Mouse (Mus musculus) stomach, postnatal 0 days (tissue): ENCODE measurements around the gene Tfdp2. TPM values are rescaled to one million over a fixed set of nuclear protein-coding genes. Genes with fewer than 3 reads are reported as not detected.

Experiments used
- ATAC-seq: fragments of 200-750 bp; cut with Nextera tagmentation; 2 replicates; pipeline ENCODE4 v1.8.0; 2017; ENCODE audit not compliant: low FRiP score, low TSS enrichment
- DNase-seq: peaks from one replicate; pipeline ENCODE4 v3.0.0-alpha.2; 2016; ENCODE audit warnings: low spot score
- H3K27ac ChIP-seq: fragments of 300-500 bp; sonication (generic); replicated peaks from 2 replicates; pipeline ENCODE4 v1.5.1; 2014; ENCODE audit warnings: mild to moderate bottlenecking, control low read depth
- H3K27me3 ChIP-seq: fragments of 300-500 bp; sonication (generic); 2 replicates; pipeline ENCODE4 v1.6.1; 2014; ENCODE audit warnings: low read length; ENCODE audit not compliant: control insufficient read depth, insufficient read depth
- H3K36me3 ChIP-seq: fragments of 300-500 bp; sonication (generic); 2 replicates; pipeline ENCODE4 v1.6.1; 2014; ENCODE audit warnings: low read length, mixed read lengths; ENCODE audit not compliant: control insufficient read depth, insufficient read depth
- H3K4me1 ChIP-seq: fragments of 300-500 bp; sonication (generic); replicated peaks from 2 replicates; pipeline ENCODE4 v1.6.1; 2014; ENCODE audit warnings: antibody characterized with exemption; ENCODE audit not compliant: control insufficient read depth, insufficient read depth
- H3K4me2 ChIP-seq: fragments of 300-500 bp; sonication (generic); replicated peaks from 2 replicates; pipeline ENCODE4 v1.6.1; 2014; ENCODE audit warnings: low read depth, mild to moderate bottlenecking, control low read depth, moderate library complexity
- H3K4me3 ChIP-seq: fragments of 300-500 bp; sonication (generic); 2 replicates; pipeline ENCODE4 v1.5.1; 2014; ENCODE audit warnings: low read depth, low read length, control low read depth
- H3K9ac ChIP-seq: fragments of 300-500 bp; sonication (generic); 2 replicates; pipeline ENCODE4 v1.6.1; 2014; ENCODE audit warnings: mild to moderate bottlenecking, low read length, control low read depth, mixed read lengths
- H3K9me3 ChIP-seq: fragments of 300-500 bp; sonication (generic); 2 replicates; pipeline ENCODE4 v1.6.1; 2016; ENCODE audit warnings: low read length; ENCODE audit not compliant: control insufficient read depth
- CTCF ChIP-seq: IDR thresholded peaks from 2 replicates; pipeline ENCODE4 v1.5.1; 2016; ENCODE audit warnings: antibody characterized with exemption, low read depth, mild to moderate bottlenecking, moderate library complexity
- EP300 ChIP-seq: optimal IDR thresholded peaks from 2 replicates; pipeline ENCODE3; 2016; ENCODE audit warnings: antibody characterized with exemption
- WGBS: fragments of 180-500 bp; shearing (Covaris S2); extraction: QIAGEN DNeasy Blood & Tissue Kit; methylation state at CpG from one replicate; pipeline ENCODE4 v1.1.7; 2014; 5-methylcytosine and 5-hydroxymethylcytosine counted together
- polyA plus RNA-seq: library from polyadenylated mRNA; unstranded; fragments of >200 nt; fragmentation: Nextera tagmentation; extraction: Ambion mirVana; gene quantifications from 2 replicates; pipeline ENCODE4 v1.2.1, GENCODE M21; 2015

Gene Tfdp2
- polyA plus RNA-seq, 1 experiment from 2014 or later = 28.8 TPM

GRCm38 (mm10) chr9:96254812-96255211 is 58.7 kb downstream of the Tfdp2 start:
- Histone ChIP-seq H3K36me3 (no peaks in the 10 kb centered on the region), H3K9ac (no peak overlapping the region), H3K27ac (no peak overlapping the region), H3K4me2 (no peak overlapping the region), H3K27me3 (no peaks in the 10 kb centered on the region), H3K9me3 (no peaks in the 10 kb centered on the region), H3K4me1 (no peaks in the 10 kb centered on the region), H3K4me3 (no peak overlapping the region)
- WGBS = 80% methylated on average over 2 of the region's 2 CpGs
- no peak for ATAC-seq
- no peak for DNase-seq
- no peak for TF ChIP-seq EP300
- no peak for TF ChIP-seq CTCF

GRCm38 (mm10) chr9:96258478-96258877 is 62.4 kb downstream of the Tfdp2 start:
- no peak overlapping the region for H3K4me3 ChIP-seq
- no peak overlapping the region for H3K4me2 ChIP-seq
- no peak overlapping the region for H3K27ac ChIP-seq
- H3K9ac ChIP-seq = no peak overlapping the region
- no peaks in the 10 kb centered on the region for H3K9me3 ChIP-seq
- WGBS = 20% methylated on average over 6 of the region's 6 CpGs
- no peaks in the 10 kb centered on the region for H3K36me3 ChIP-seq
- H3K4me1 ChIP-seq = no peaks in the 10 kb centered on the region
- TF ChIP-seq EP300 (no peak), CTCF (no peak)
- ATAC-seq (peak; percentile 59; the same call in 1 of the 2 replicates), DNase-seq (peak; percentile 43)
- H3K27me3 ChIP-seq = no peaks in the 10 kb centered on the region

GRCm38 (mm10) chr9:96259017-96259512 is 63.0 kb downstream of the Tfdp2 start:
- no peak overlapping the region for H3K27ac ChIP-seq

GRCm38 (mm10) chr9:96259753-96260520 is 63.9 kb downstream of the Tfdp2 start:
- no peak overlapping the region for H3K9ac ChIP-seq
- no peak for ATAC-seq
- no peak overlapping the region for H3K27ac ChIP-seq
- H3K4me1 ChIP-seq = no peaks in the 10 kb centered on the region
- H3K9me3 ChIP-seq = no peaks in the 10 kb centered on the region
- no peak for TF ChIP-seq CTCF
- TF ChIP-seq EP300 = no peak
- DNase-seq = peak; percentile 19
- H3K4me2 ChIP-seq = peak overlapping the region; percentile 49
- H3K27me3 ChIP-seq = no peaks in the 10 kb centered on the region
- peak overlapping the region; percentile 34 for H3K4me3 ChIP-seq
- WGBS = 5% methylated on average over 10 of the region's 10 CpGs
- H3K36me3 ChIP-seq = no peaks in the 10 kb centered on the region

More at GRCm38 (mm10) chr9:96259017-96259512, 63.0 kb downstream of the Tfdp2 start:
- H3K9ac ChIP-seq = no peak overlapping the region
- WGBS = 6% methylated on average over 5 of the region's 5 CpGs
- H3K4me2 ChIP-seq = peak overlapping the region; percentile 40
- H3K4me1 ChIP-seq = no peaks in the 10 kb centered on the region
- H3K36me3 ChIP-seq = no peaks in the 10 kb centered on the region
- H3K4me3 ChIP-seq = peak overlapping the region; percentile 35
- DNase-seq (peak; percentile 19), ATAC-seq (peak; percentile 76)
- TF ChIP-seq EP300 = no peak
- TF ChIP-seq CTCF = no peak
- no peaks in the 10 kb centered on the region for H3K9me3 ChIP-seq
- no peaks in the 10 kb centered on the region for H3K27me3 ChIP-seq

GRCm38 (mm10) chr9:96261101-96261500 is 65.0 kb downstream of the Tfdp2 start:
- ATAC-seq = no peak
- Histone ChIP-seq H3K9me3 (no peaks in the 10 kb centered on the region), H3K27me3 (no peaks in the 10 kb centered on the region), H3K4me3 (no peak overlapping the region), H3K36me3 (no peaks in the 10 kb centered on the region), H3K4me1 (no peaks in the 10 kb centered on the region), H3K4me2 (no peak overlapping the region), H3K9ac (no peak overlapping the region), H3K27ac (no peak overlapping the region)
- no peak for DNase-seq
- TF ChIP-seq CTCF (no peak), EP300 (no peak)
- 79% methylated on average over 4 of the region's 4 CpGs for WGBS

GRCm38 (mm10) chr9:96261980-96262379 is 65.9 kb downstream of the Tfdp2 start:
- Histone ChIP-seq H3K4me1 (no peaks in the 10 kb centered on the region), H3K27me3 (no peaks in the 10 kb centered on the region), H3K4me3 (no peak overlapping the region), H3K27ac (no peak overlapping the region), H3K4me2 (no peak overlapping the region), H3K9me3 (no peaks in the 10 kb centered on the region), H3K9ac (no peak overlapping the region), H3K36me3 (no peaks in the 10 kb centered on the region)
- DNase-seq (no peak), ATAC-seq (no peak)
- peak; percentile 26 for TF ChIP-seq CTCF
- no peak for TF ChIP-seq EP300
- 93% methylated on average over 6 of the region's 6 CpGs for WGBS
